Mouse (Mus musculus): Measurements from ENCODE around the gene Hddc3. TPM values are rescaled to one million over a fixed set of nuclear protein-coding genes. Genes with fewer than 3 reads are reported as not detected.

Gene Hddc3
- polyA plus RNA-seq, 1 experiment from 2014 or later, result 26.7 TPM

GRCm38 (mm10) chr7:80360435-80360834, 17.5 kb downstream of the Hddc3 start:
- no peak overlapping the region for H3K4me2 ChIP-seq (ENCODE audit: low read length)
- ATAC-seq, result no peak
- no peaks in the 10 kb centered on the region for H3K9me3 ChIP-seq (ENCODE audit: control insufficient read depth, low read length)
- no peak overlapping the region for H3K4me3 ChIP-seq (ENCODE audit: low read length)
- H3K4me1 ChIP-seq (ENCODE audit: control insufficient read depth, insufficient read depth, low read depth, low read length), result no peaks in the 10 kb centered on the region
- H3K27me3 ChIP-seq (replicated peaks; ENCODE audit: control insufficient read depth, insufficient read depth, low read length), result no peaks in the 10 kb centered on the region
- WGBS, result 76% methylated on average over 3 of the region's 3 CpGs
- no peak overlapping the region for H3K27ac ChIP-seq (ENCODE audit: low read depth, low read length)
- no peak overlapping the region for H3K9ac ChIP-seq (ENCODE audit: low read depth, low read length)
- peaks cover 57% of the 10 kb centered on the region for H3K36me3 ChIP-seq (ENCODE audit: control insufficient read depth, insufficient read depth, low read length)

GRCm38 (mm10) chr7:80365759-80366158, 22.9 kb downstream of the Hddc3 start:
- peaks cover 14% of the 10 kb centered on the region for H3K4me1 ChIP-seq (ENCODE audit: control insufficient read depth, insufficient read depth, low read depth, low read length)
- H3K4me3 ChIP-seq (ENCODE audit: low read length), result no peak overlapping the region
- ATAC-seq, result no peak
- H3K4me2 ChIP-seq (ENCODE audit: low read length), result no peak overlapping the region
- H3K27me3 ChIP-seq (replicated peaks; ENCODE audit: control insufficient read depth, insufficient read depth, low read length), result no peaks in the 10 kb centered on the region
- H3K27ac ChIP-seq (ENCODE audit: low read depth, low read length), result no peak overlapping the region
- H3K36me3 ChIP-seq (ENCODE audit: control insufficient read depth, insufficient read depth, low read length), result peaks cover 56% of the 10 kb centered on the region
- WGBS, result 73% methylated on average over 2 of the region's 2 CpGs
- H3K9ac ChIP-seq (ENCODE audit: low read depth, low read length), result no peak overlapping the region
- H3K9me3 ChIP-seq (ENCODE audit: control insufficient read depth, low read length), result no peaks in the 10 kb centered on the region

- peaks cover 14% of the 10 kb centered on the region for H3K4me1 ChIP-seq (ENCODE audit: control insufficient read depth, insufficient read depth, low read depth, low read length)
- ATAC-seq, result no peak
- WGBS, result 98% methylated on average over 6 of the region's 7 CpGs
- H3K27ac ChIP-seq (ENCODE audit: low read depth, low read length), result no peak overlapping the region
- no peaks in the 10 kb centered on the region for H3K27me3 ChIP-seq (replicated peaks; ENCODE audit: control insufficient read depth, insufficient read depth, low read length)
- no peak overlapping the region for H3K4me3 ChIP-seq (ENCODE audit: low read length)
- H3K4me2 ChIP-seq (ENCODE audit: low read length), result no peak overlapping the region
- H3K36me3 ChIP-seq (ENCODE audit: control insufficient read depth, insufficient read depth, low read length), result peaks cover 51% of the 10 kb centered on the region
- no peaks in the 10 kb centered on the region for H3K9me3 ChIP-seq (ENCODE audit: control insufficient read depth, low read length)
- H3K9ac ChIP-seq (ENCODE audit: low read depth, low read length), result no peak overlapping the region
Observed at GRCm38 (mm10) chr7:80367232-80367631, 24.3 kb downstream of the Hddc3 start.

- Histone ChIP-seq H3K27me3 (replicated peaks; ENCODE audit: control insufficient read depth, insufficient read depth, low read length) (no peaks in the 10 kb centered on the region), H3K36me3 (ENCODE audit: control insufficient read depth, insufficient read depth, low read length) (peaks cover 45% of the 10 kb centered on the region), H3K9ac (ENCODE audit: low read depth, low read length) (no peak overlapping the region), H3K27ac (ENCODE audit: low read depth, low read length) (no peak overlapping the region), H3K4me3 (ENCODE audit: low read length) (no peak overlapping the region), H3K9me3 (ENCODE audit: control insufficient read depth, low read length) (no peaks in the 10 kb centered on the region), H3K4me2 (ENCODE audit: low read length) (no peak overlapping the region), H3K4me1 (ENCODE audit: control insufficient read depth, insufficient read depth, low read depth, low read length) (peaks cover 14% of the 10 kb centered on the region)
- 89% methylated on average over 9 of the region's 9 CpGs for WGBS
- no peak for ATAC-seq
Observed at GRCm38 (mm10) chr7:80368009-80368408, 25.1 kb downstream of the Hddc3 start.

GRCm38 (mm10) chr7:80368635-80369421, 25.9 kb downstream of the Hddc3 start:
- peaks cover 37% of the 10 kb centered on the region for H3K36me3 ChIP-seq (ENCODE audit: control insufficient read depth, insufficient read depth, low read length)
- peaks cover 14% of the 10 kb centered on the region for H3K4me1 ChIP-seq (ENCODE audit: control insufficient read depth, insufficient read depth, low read depth, low read length)
- no peak overlapping the region for H3K27ac ChIP-seq (ENCODE audit: low read depth, low read length)
- H3K4me3 ChIP-seq (ENCODE audit: low read length), result no peak overlapping the region
- peak overlapping the region; percentile 80 for H3K4me2 ChIP-seq (ENCODE audit: low read length)
- no peak for ATAC-seq
- no peak overlapping the region for H3K9ac ChIP-seq (ENCODE audit: low read depth, low read length)
- 81% methylated on average over 20 of the region's 20 CpGs for WGBS
- no peaks in the 10 kb centered on the region for H3K27me3 ChIP-seq (replicated peaks; ENCODE audit: control insufficient read depth, insufficient read depth, low read length)
- H3K9me3 ChIP-seq (ENCODE audit: control insufficient read depth, low read length), result no peaks in the 10 kb centered on the region

- no peak for ATAC-seq
- H3K4me1 ChIP-seq (ENCODE audit: control insufficient read depth, insufficient read depth, low read depth, low read length), result peaks cover 14% of the 10 kb centered on the region
- H3K36me3 ChIP-seq (ENCODE audit: control insufficient read depth, insufficient read depth, low read length), result peaks cover 30% of the 10 kb centered on the region
- no peaks in the 10 kb centered on the region for H3K9me3 ChIP-seq (ENCODE audit: control insufficient read depth, low read length)
- no peak overlapping the region for H3K9ac ChIP-seq (ENCODE audit: low read depth, low read length)
- no peaks in the 10 kb centered on the region for H3K27me3 ChIP-seq (replicated peaks; ENCODE audit: control insufficient read depth, insufficient read depth, low read length)
- peak overlapping the region; percentile 89 for H3K4me3 ChIP-seq (ENCODE audit: low read length)
- WGBS, result 65% methylated on average over 5 of the region's 5 CpGs
- peak overlapping the region; percentile 80 for H3K4me2 ChIP-seq (ENCODE audit: low read length)
- no peak overlapping the region for H3K27ac ChIP-seq (ENCODE audit: low read depth, low read length)
Observed at GRCm38 (mm10) chr7:80369461-80369860, 26.6 kb downstream of the Hddc3 start.

- 46% methylated on average over 4 of the region's 4 CpGs for WGBS
- H3K4me1 ChIP-seq (ENCODE audit: control insufficient read depth, insufficient read depth, low read depth, low read length), result peaks cover 14% of the 10 kb centered on the region
- peaks cover 30% of the 10 kb centered on the region for H3K36me3 ChIP-seq (ENCODE audit: control insufficient read depth, insufficient read depth, low read length)
- ATAC-seq, result no peak
- no peaks in the 10 kb centered on the region for H3K27me3 ChIP-seq (replicated peaks; ENCODE audit: control insufficient read depth, insufficient read depth, low read length)
- peak overlapping the region; percentile 80 for H3K4me2 ChIP-seq (ENCODE audit: low read length)
- H3K9ac ChIP-seq (ENCODE audit: low read depth, low read length), result peak overlapping the region; percentile 97
- peak overlapping the region; percentile 89 for H3K4me3 ChIP-seq (ENCODE audit: low read length)
- no peaks in the 10 kb centered on the region for H3K9me3 ChIP-seq (ENCODE audit: control insufficient read depth, low read length)
- peak overlapping the region; percentile 89 for H3K27ac ChIP-seq (ENCODE audit: low read depth, low read length)
Observed at GRCm38 (mm10) chr7:80369967-80370431, 27.1 kb downstream of the Hddc3 start.

- H3K9ac ChIP-seq (ENCODE audit: low read depth, low read length), result peak overlapping the region; percentile 97
- H3K4me3 ChIP-seq (ENCODE audit: low read length), result peak overlapping the region; percentile 89
- peak overlapping the region; percentile 89 for H3K27ac ChIP-seq (ENCODE audit: low read depth, low read length)
- WGBS, result 0% methylated on average over 26 of the region's 31 CpGs
- H3K4me2 ChIP-seq (ENCODE audit: low read length), result peak overlapping the region; percentile 80
- no peaks in the 10 kb centered on the region for H3K9me3 ChIP-seq (ENCODE audit: control insufficient read depth, low read length)
- peaks cover 30% of the 10 kb centered on the region for H3K36me3 ChIP-seq (ENCODE audit: control insufficient read depth, insufficient read depth, low read length)
- no peaks in the 10 kb centered on the region for H3K27me3 ChIP-seq (replicated peaks; ENCODE audit: control insufficient read depth, insufficient read depth, low read length)
- peaks cover 14% of the 10 kb centered on the region for H3K4me1 ChIP-seq (ENCODE audit: control insufficient read depth, insufficient read depth, low read depth, low read length)
- peak; percentile 62 for ATAC-seq
Observed at GRCm38 (mm10) chr7:80370649-80371040, 27.7 kb downstream of the Hddc3 start.

GRCm38 (mm10) chr7:80371041-80371751, 28.3 kb downstream of the Hddc3 start, which contains the start of gene Man2a2:
Man2a2 (minus strand) TSS chr7:80371375.
- WGBS, result under 1% methylated on average over 52 of the region's 86 CpGs
- Histone ChIP-seq H3K4me1 (ENCODE audit: control insufficient read depth, insufficient read depth, low read depth, low read length) (peaks cover 16% of the 10 kb centered on the region), H3K27ac (ENCODE audit: low read depth, low read length) (peak within 1 kb of the TSS; percentile 89), H3K9me3 (ENCODE audit: control insufficient read depth, low read length) (no peaks in the 10 kb centered on the region), H3K4me2 (ENCODE audit: low read length) (peak within 1 kb of the TSS; percentile 80), H3K27me3 (replicated peaks; ENCODE audit: control insufficient read depth, insufficient read depth, low read length) (no peaks in the 10 kb centered on the region), H3K4me3 (ENCODE audit: low read length) (peak within 1 kb of the TSS; percentile 89), H3K36me3 (ENCODE audit: control insufficient read depth, insufficient read depth, low read length) (peaks cover 24% of the 10 kb centered on the region), H3K9ac (ENCODE audit: low read depth, low read length) (peak within 1 kb of the TSS; percentile 97)
- peak; percentile 80 for ATAC-seq

All from hindbrain, embryonic 16.5 days (tissue).